Mouse (Mus musculus) lung, postnatal 0 days (tissue): Measurements from ENCODE around the gene Asah2. TPM values are rescaled to one million over a fixed set of nuclear protein-coding genes. Genes with fewer than 3 reads are reported as not detected.
A peak's percentile ranks its signal among the peaks of the same experiment; 100 is the strongest.

Source experiments
- ATAC-seq: fragments of 200-750 bp; cut with Nextera tagmentation; 2 replicates; pipeline ENCODE4 v1.8.0; 2017; ENCODE audit warnings: moderate library complexity
- DNase-seq: peaks from one replicate; pipeline ENCODE4 v3.0.0-alpha.2; 2016; ENCODE audit warnings: low spot score
- H3K27ac ChIP-seq: fragments of 300-500 bp; sonication (generic); 2 replicates; pipeline ENCODE4 v1.5.1; 2014; ENCODE audit warnings: antibody characterized with exemption, mild to moderate bottlenecking, low read length, mixed read lengths
- H3K27me3 ChIP-seq: fragments of 300-500 bp; sonication (generic); replicated peaks from 2 replicates; pipeline ENCODE4 v1.6.1; 2014; ENCODE audit warnings: low read length, mixed read lengths; ENCODE audit not compliant: insufficient read depth
- H3K36me3 ChIP-seq: fragments of 300-500 bp; sonication (generic); 2 replicates; pipeline ENCODE4 v1.6.1; 2014; ENCODE audit warnings: low read length, mixed read lengths; ENCODE audit not compliant: insufficient read depth
- H3K4me1 ChIP-seq: fragments of 300-500 bp; sonication (generic); 2 replicates; pipeline ENCODE4 v1.6.1; 2014; ENCODE audit warnings: antibody characterized with exemption, low read depth, low read length, mixed read lengths; ENCODE audit not compliant: insufficient read depth
- H3K4me2 ChIP-seq: fragments of 300-500 bp; sonication (generic); replicated peaks from 2 replicates; pipeline ENCODE4 v1.6.1; 2014; ENCODE audit warnings: low read depth, mild to moderate bottlenecking, low read length, moderate library complexity, mixed read lengths
- H3K4me3 ChIP-seq: fragments of 300-500 bp; sonication (generic); 2 replicates; pipeline ENCODE4 v1.5.1; 2014; ENCODE audit warnings: low read depth, low read length
- H3K9ac ChIP-seq: fragments of 300-500 bp; sonication (generic); replicated peaks from 2 replicates; pipeline ENCODE4 v1.6.1; 2014; ENCODE audit warnings: low read depth, mild to moderate bottlenecking
- H3K9me3 ChIP-seq: fragments of 300-500 bp; sonication (generic); 2 replicates; pipeline ENCODE4 v1.6.1; 2016; ENCODE audit warnings: low read length, mixed read lengths
- CTCF ChIP-seq: IDR thresholded peaks from 2 replicates; pipeline ENCODE4 v1.5.1; 2016; ENCODE audit warnings: antibody characterized with exemption, mild to moderate bottlenecking
- EP300 ChIP-seq: IDR thresholded peaks from 2 replicates; pipeline ENCODE4 v1.6.1; 2016; ENCODE audit warnings: antibody characterized with exemption, mild to moderate bottlenecking, control low read depth
- WGBS: fragments of 180-500 bp; shearing (Covaris S2); extraction: QIAGEN DNeasy Blood & Tissue Kit; methylation state at CpG from one replicate; pipeline ENCODE4 v1.1.7; 2014; 5-methylcytosine and 5-hydroxymethylcytosine counted together
- polyA plus RNA-seq: library from polyadenylated mRNA; unstranded; fragments of >200 nt; fragmentation: Nextera tagmentation; extraction: Ambion mirVana; gene quantifications from 2 replicates; pipeline ENCODE4 v1.2.1, GENCODE M21; 2015

The Asah2 gene
- polyA plus RNA-seq, 1 experiment from 2014 or later: 2.1 TPM

GRCm38 (mm10) chr19:32019722-32020121, 88.3 kb downstream of the Asah2 start:
- no peaks in the 10 kb centered on the region for H3K27me3 ChIP-seq
- no peak for ATAC-seq
- no peak overlapping the region for H3K4me3 ChIP-seq
- no peaks in the 10 kb centered on the region for H3K4me1 ChIP-seq
- TF ChIP-seq CTCF (no peak), EP300 (no peak)
- no peak for DNase-seq
- no peak overlapping the region for H3K4me2 ChIP-seq
- H3K36me3 ChIP-seq: peaks cover 4% of the 10 kb centered on the region; the same call in 1 of the 2 replicates
- H3K9me3 ChIP-seq: no peaks in the 10 kb centered on the region
- 55% methylated on average over 8 of the region's 8 CpGs for WGBS
- H3K27ac ChIP-seq: no peak overlapping the region
- no peak overlapping the region for H3K9ac ChIP-seq

- ATAC-seq (no peak), DNase-seq (no peak)
- no peak for TF ChIP-seq CTCF
- TF ChIP-seq EP300: no peak
- no peak overlapping the region for H3K4me3 ChIP-seq
- no peaks in the 10 kb centered on the region for H3K4me1 ChIP-seq
- H3K4me2 ChIP-seq: no peak overlapping the region
- H3K36me3 ChIP-seq: peaks cover 4% of the 10 kb centered on the region; the same call in 1 of the 2 replicates
- H3K9me3 ChIP-seq: no peaks in the 10 kb centered on the region
- no peak overlapping the region for H3K9ac ChIP-seq
- 49% methylated on average over 7 of the region's 7 CpGs for WGBS
- no peaks in the 10 kb centered on the region for H3K27me3 ChIP-seq
- no peak overlapping the region for H3K27ac ChIP-seq
These were observed 89.4 kb downstream of the Asah2 start for GRCm38 (mm10) chr19:32018585-32018984.

- no peak for DNase-seq
- Histone ChIP-seq H3K9ac (no peak overlapping the region), H3K36me3 (peaks cover 4% of the 10 kb centered on the region; the same call in 1 of the 2 replicates), H3K27ac (no peak overlapping the region), H3K4me2 (no peak overlapping the region), H3K9me3 (no peaks in the 10 kb centered on the region), H3K27me3 (no peaks in the 10 kb centered on the region), H3K4me1 (no peaks in the 10 kb centered on the region), H3K4me3 (no peak overlapping the region)
- WGBS: 97% methylated on average over 5 of the region's 5 CpGs
- no peak for ATAC-seq
- no peak for TF ChIP-seq CTCF
These were observed 90.0 kb downstream of the Asah2 start for GRCm38 (mm10) chr19:32018053-32018452.

- Histone ChIP-seq H3K9me3 (no peaks in the 10 kb centered on the region), H3K27me3 (no peaks in the 10 kb centered on the region), H3K4me1 (no peaks in the 10 kb centered on the region), H3K4me2 (no peak overlapping the region), H3K4me3 (no peak overlapping the region), H3K36me3 (peaks cover 4% of the 10 kb centered on the region; the same call in 1 of the 2 replicates), H3K27ac (no peak overlapping the region), H3K9ac (no peak overlapping the region)
- TF ChIP-seq EP300 (no peak), CTCF (no peak)
- DNase-seq (no peak), ATAC-seq (no peak)
- 63% methylated on average over 5 of the region's 5 CpGs for WGBS
These were observed 105.4 kb downstream of the Asah2 start for GRCm38 (mm10) chr19:32002623-32003022.

GRCm38 (mm10) chr19:31996916-31997315, 111.1 kb downstream of the Asah2 start:
- 86% methylated on average over 3 of the region's 3 CpGs for WGBS
- Histone ChIP-seq H3K4me2 (no peak overlapping the region), H3K27me3 (no peaks in the 10 kb centered on the region), H3K9ac (no peak overlapping the region), H3K36me3 (0 out of 2 replicates have a peak, but pooled peaks cover 3% of the 10 kb centered on the region), H3K27ac (no peak overlapping the region), H3K9me3 (no peaks in the 10 kb centered on the region), H3K4me3 (no peak overlapping the region), H3K4me1 (no peaks in the 10 kb centered on the region)
- TF ChIP-seq EP300 (no peak), CTCF (no peak)
- ATAC-seq (no peak), DNase-seq (no peak)

GRCm38 (mm10) chr19:31991057-31991456, 117.0 kb downstream of the Asah2 start:
- Histone ChIP-seq H3K4me1 (no peaks in the 10 kb centered on the region), H3K9ac (no peak overlapping the region), H3K9me3 (no peaks in the 10 kb centered on the region), H3K36me3 (0 out of 2 replicates have a peak, but pooled peaks cover 3% of the 10 kb centered on the region), H3K27ac (no peak overlapping the region), H3K4me3 (no peak overlapping the region), H3K4me2 (no peak overlapping the region), H3K27me3 (no peaks in the 10 kb centered on the region)
- DNase-seq (no peak), ATAC-seq (no peak)
- WGBS: 86% methylated on average over 6 of the region's 6 CpGs
- no peak for TF ChIP-seq CTCF
- no peak for TF ChIP-seq EP300

- Histone ChIP-seq H3K9me3 (no peaks in the 10 kb centered on the region), H3K4me1 (no peaks in the 10 kb centered on the region), H3K36me3 (no peaks in the 10 kb centered on the region), H3K27me3 (no peaks in the 10 kb centered on the region), H3K27ac (no peak overlapping the region), H3K9ac (no peak overlapping the region), H3K4me3 (no peak overlapping the region), H3K4me2 (no peak overlapping the region)
- 45% methylated on average over 2 of the region's 2 CpGs for WGBS
- ATAC-seq (no peak), DNase-seq (peak; percentile 7)
- no peak for TF ChIP-seq CTCF
- TF ChIP-seq EP300: no peak
These were observed 132.1 kb downstream of the Asah2 start for GRCm38 (mm10) chr19:31975882-31976281.
